ENCODE assay signal across 25 mouse cellular contexts in the genomic region with DNA sequence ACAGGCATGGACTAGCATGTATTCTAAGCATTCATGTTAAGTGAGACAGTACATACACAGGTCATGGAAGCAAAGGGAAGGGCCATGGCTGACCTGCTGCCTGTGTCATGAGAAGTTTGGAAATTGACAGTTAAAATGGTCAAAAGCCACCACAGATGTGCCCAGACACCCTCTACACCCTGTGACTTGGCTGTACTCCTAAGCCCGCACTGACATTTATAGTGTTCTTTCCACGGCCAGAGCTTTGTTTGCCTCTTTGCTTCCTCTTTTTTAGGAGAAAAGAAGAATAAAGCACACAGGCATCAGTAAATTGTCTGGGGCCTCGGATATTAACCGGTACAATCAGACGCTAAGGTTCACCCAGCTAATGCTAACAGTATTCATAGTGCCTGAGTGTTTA.
DNase-seq lines count a peak whose midpoint lies in the region; ATAC-seq lines count a peak whose summit lies in the region.
"Had no signal": no experiment of that assay in that cellular context is flagged by ENCODE, and none has a peak within 500 bp of the region (broad histone marks: within the 10 kb centered on the region; RNA-seq: fewer than 3 reads in every experiment).

No protein-coding gene starts in this region.

- no peak overlapping the region for H3K4me3 ChIP-seq in heart, embryonic 13.5 days
- H3K4me3 ChIP-seq in megakaryocyte, embryonic 14.5 days (replicated peaks), result peak overlapping the region; percentile 6
- H3K4me3 ChIP-seq: embryonic facial prominence, embryonic 10.5 days; embryonic facial prominence, embryonic 13.5 days; erythroblast, embryonic 14.5 days; forebrain, embryonic 12.5 days; forebrain, embryonic 15.5 days; heart, embryonic 10.5 days had no signal

- no peak overlapping the region for H3K4me2 ChIP-seq in heart, embryonic 13.5 days
- H3K4me2 ChIP-seq: embryonic facial prominence, embryonic 13.5 days; forebrain, embryonic 12.5 days; forebrain, embryonic 15.5 days; hindbrain, embryonic 14.5 days had no signal

- DNase-seq in heart, adult 11 months, result no peak
- no peak for DNase-seq in left cerebral cortex, adult 8-10 months (ENCODE audit: low spot score in 2 of 2)
- no peak for DNase-seq in left cerebral cortex, postnatal 4 days
- DNase-seq: adrenal gland, adult 2 months; adrenal gland, postnatal 25 days; cerebellum, adult 11-12 months; cerebellum, postnatal 25 days; embryo, embryonic 11 days; gastrocnemius, postnatal 25 days; kidney, adult 18-20 months had no signal

- H3K36me3 ChIP-seq in heart, embryonic 13.5 days, result no peaks in the 10 kb centered on the region
- H3K36me3 ChIP-seq in megakaryocyte, embryonic 14.5 days (replicated peaks; ENCODE audit: low read length), result no peaks in the 10 kb centered on the region
- H3K36me3 ChIP-seq: embryonic facial prominence, embryonic 10.5 days; embryonic facial prominence, embryonic 13.5 days; forebrain, embryonic 12.5 days; forebrain, embryonic 15.5 days; heart, embryonic 10.5 days had no signal

- H3K27ac ChIP-seq in heart, embryonic 13.5 days (replicated peaks), result peak overlapping the region; percentile 2
- H3K27ac ChIP-seq: embryonic facial prominence, embryonic 10.5 days; embryonic facial prominence, embryonic 13.5 days; forebrain, embryonic 12.5 days; forebrain, embryonic 15.5 days; heart, embryonic 10.5 days; hindbrain, embryonic 14.5 days; hindbrain, postnatal 0 days had no signal

- H3K9ac ChIP-seq in heart, embryonic 13.5 days, result no peak overlapping the region
- H3K9ac ChIP-seq: embryonic facial prominence, embryonic 13.5 days; forebrain, embryonic 12.5 days; forebrain, embryonic 15.5 days; hindbrain, embryonic 14.5 days had no signal

- intact Hi-C loops in left cerebral cortex, postnatal 4 days (cut with DNase I), result no loop called here

- ATAC-seq in heart, embryonic 13.5 days (ENCODE audit: extremely low read depth, insufficient number of reproducible peaks, low FRiP score, low TSS enrichment), result no peak
- peak; percentile 86 for ATAC-seq in common myeloid progenitor, adult 5-6 weeks (replicated peaks; ENCODE audit: low read depth, poor library complexity, severe bottlenecking)
- peak; percentile 75 for ATAC-seq in granulocyte monocyte progenitor cell, adult 5-6 weeks (replicated peaks; ENCODE audit: poor library complexity, severe bottlenecking)
- ATAC-seq: CD4-positive, CD25-positive, alpha-beta regulatory T cell, adult 4 months; forebrain, embryonic 15.5 days; hindbrain, postnatal 0 days; inflammation-experienced regulatory T-cells, adult 6 months; intestine, embryonic 16.5 days had no signal

- WGBS in heart, embryonic 13.5 days, result 55% methylated on average over 5 of the region's 5 CpGs

- H3K9me3 ChIP-seq in heart, embryonic 13.5 days, result no peaks in the 10 kb centered on the region
- no peaks in the 10 kb centered on the region for H3K9me3 ChIP-seq in megakaryocyte, embryonic 14.5 days
- H3K9me3 ChIP-seq: embryonic facial prominence, embryonic 10.5 days; embryonic facial prominence, embryonic 13.5 days; forebrain, embryonic 12.5 days; forebrain, embryonic 15.5 days; heart, embryonic 10.5 days had no signal

- no peaks in the 10 kb centered on the region for H3K27me3 ChIP-seq in heart, embryonic 13.5 days (replicated peaks)
- no peaks in the 10 kb centered on the region for H3K27me3 ChIP-seq in megakaryocyte, embryonic 14.5 days (replicated peaks)
- H3K27me3 ChIP-seq: embryonic facial prominence, embryonic 13.5 days; forebrain, embryonic 12.5 days; forebrain, embryonic 15.5 days had no signal

- peaks cover 17% of the 10 kb centered on the region for H3K4me1 ChIP-seq in heart, embryonic 13.5 days
- H3K4me1 ChIP-seq in megakaryocyte, embryonic 14.5 days, result no peaks in the 10 kb centered on the region
- H3K4me1 ChIP-seq: embryonic facial prominence, embryonic 10.5 days; forebrain, embryonic 12.5 days had no signal
